In genomic region chr3:124385377-124385776, GRCm38 (mm10) we compare ENCODE assay signal across 1 mouse cellular context. TPM values are rescaled to one million over a fixed set of nuclear protein-coding genes. Genes with fewer than 3 reads are reported as not detected.
"Had no signal": no experiment of that assay in that cellular context is flagged by ENCODE, and none has a peak within 500 bp of the region (broad histone marks: within the 10 kb centered on the region; RNA-seq: fewer than 3 reads in every experiment).

No protein-coding gene starts in this region.

RNA-seq across cellular contexts. Expression of gene 1700006A11Rik, which starts 40.5 kb away (rescaled TPM):
- total RNA-seq: neutrophil, adult 5-6 weeks had no signal
